Mouse (Mus musculus): Measurements from ENCODE around the gene Nek6.

- no peak for TF ChIP-seq POLR2A (IDR thresholded peaks at IDR 0.05; ENCODE audit: extremely low read depth, insufficient read depth, low read length)
- no peak for TF ChIP-seq CTCF (IDR thresholded peaks at IDR 0.05; ENCODE audit: extremely low read depth, insufficient read depth, low read length)
Observed at GRCm38 (mm10) chr2:38610161-38610560, 98.7 kb downstream of the Nek6 start.

Measured in cortical plate, adult 2 months (tissue).